Mouse (Mus musculus): ENCODE results near the gene Lrrc39.

Lrrc39 gene

DNA sequence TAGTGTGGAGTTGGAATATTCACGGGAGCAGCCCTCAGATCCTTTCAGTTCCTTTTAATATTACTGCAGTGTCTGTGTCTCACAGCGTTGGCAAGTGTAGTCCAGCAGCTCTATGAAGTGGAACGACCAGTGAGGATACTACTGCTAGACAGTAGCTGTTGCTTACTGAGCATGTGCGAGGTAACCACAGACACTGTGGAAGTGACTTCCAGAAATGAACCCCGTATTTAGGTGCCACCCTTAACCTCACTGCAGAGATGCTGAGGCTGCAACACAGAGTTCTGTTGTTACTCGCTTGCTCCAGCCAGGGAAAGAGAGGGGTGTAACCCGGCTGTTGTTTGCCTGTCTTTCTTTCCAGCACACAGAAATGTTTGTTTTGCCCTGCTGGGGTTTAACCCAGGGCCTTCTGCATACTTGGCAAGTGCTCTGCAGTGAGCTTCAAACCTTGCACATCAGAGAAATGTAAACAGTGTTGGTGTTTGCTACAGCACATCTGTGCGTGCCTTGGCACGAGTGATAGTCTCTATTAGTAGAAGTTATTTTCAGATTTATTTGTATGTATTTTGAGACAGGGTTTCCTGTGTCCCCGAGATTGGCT lies 51.6 kb downstream of the Lrrc39 start, which contains the start of gene Trmt13:
Gene Trmt13 (minus strand): TSS at position 293 of the 598 bp plus-strand sequence.
- DNase-seq = peak; percentile 22 to 50

DNA sequence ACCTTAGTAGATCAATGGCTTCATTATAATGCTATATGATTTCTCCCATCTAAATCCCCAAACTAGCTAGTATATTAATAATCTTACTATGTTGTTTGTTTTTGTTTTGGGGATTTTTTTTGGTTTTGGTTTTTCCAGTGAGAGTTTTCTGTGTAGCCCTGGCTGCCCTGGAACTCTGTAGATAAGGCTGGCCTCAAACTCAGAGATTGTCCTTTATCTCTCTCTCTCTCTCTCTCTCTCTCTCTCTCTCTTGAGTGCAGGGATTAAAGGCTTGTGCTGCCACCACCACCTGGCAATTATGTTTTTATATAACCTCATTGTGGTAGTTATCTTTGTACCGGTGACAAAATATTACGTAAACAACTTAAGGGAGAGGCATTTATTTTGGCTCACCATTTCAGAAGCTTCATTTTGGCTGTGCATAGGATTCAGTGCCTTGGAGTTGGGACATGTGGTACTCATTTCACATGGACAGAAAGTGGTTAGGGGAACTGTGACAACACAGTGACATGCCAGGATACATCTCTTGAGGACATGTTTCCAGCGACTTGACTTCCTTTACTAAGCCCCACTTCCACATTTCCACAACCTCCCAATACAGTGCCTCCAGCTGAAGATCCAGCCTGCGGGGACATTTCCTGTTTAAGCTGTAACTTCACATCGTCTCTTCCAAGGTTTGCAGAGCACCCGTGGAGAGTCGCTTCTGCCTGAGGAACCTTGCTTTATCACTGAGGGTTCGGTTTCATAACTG lies 52.7 kb downstream of the Lrrc39 start:
- DNase-seq = no peak

DNA sequence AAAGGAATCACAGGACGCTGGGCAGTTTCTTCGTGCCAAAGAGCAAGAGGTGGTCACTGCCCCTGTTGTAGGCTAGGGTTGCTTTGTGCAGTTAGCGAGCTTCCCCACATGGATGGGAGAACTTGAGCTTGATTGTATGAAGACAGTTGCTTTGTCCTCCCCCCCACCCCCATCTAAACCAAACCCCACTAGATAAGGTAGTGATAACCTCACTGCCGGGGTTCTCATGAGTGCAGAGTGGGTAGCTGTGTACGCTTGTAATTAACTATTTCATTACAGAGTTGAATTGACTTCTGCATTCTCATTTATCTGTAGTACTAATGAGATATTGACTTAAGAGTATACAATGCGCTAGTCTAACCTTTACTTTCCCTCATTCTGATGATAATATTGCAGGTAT lies 56.1 kb downstream of the Lrrc39 start:
- DNase-seq = no peak

DNA sequence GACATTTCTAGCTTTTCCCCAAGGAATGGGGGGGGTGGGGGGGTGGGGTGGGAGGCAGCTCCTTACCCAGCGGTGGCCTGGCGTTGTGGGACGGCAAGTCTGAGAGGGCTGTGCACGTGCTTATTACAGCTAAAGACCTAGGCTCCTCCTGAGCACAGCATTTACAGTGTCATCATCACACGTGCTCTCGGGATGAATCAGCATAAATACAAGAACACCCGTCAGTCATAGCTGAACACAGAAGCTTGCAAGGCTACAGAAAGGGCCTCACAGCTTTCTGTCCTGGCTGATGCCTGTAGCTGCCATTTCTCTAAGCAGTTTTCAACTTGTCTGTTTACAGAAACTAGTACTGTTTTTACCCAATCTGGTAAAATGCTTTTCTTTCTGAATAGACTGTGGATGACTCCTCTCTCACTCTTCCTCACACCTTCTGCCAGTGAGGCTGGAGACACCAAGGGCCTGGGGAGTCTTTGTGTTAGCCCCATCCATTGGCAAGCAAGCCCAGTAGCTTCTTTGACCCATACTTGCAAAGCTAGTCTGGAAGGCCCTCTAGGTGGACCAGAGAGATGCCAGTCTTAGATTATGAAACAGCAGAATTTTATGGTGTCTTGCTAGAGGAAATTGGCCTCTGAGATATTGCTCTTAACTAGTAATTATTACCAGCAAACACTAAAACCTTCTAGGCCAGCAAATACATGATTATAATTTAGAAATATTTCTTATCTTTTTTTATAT lies 58.0 kb downstream of the Lrrc39 start:
- no peak for DNase-seq

DNA sequence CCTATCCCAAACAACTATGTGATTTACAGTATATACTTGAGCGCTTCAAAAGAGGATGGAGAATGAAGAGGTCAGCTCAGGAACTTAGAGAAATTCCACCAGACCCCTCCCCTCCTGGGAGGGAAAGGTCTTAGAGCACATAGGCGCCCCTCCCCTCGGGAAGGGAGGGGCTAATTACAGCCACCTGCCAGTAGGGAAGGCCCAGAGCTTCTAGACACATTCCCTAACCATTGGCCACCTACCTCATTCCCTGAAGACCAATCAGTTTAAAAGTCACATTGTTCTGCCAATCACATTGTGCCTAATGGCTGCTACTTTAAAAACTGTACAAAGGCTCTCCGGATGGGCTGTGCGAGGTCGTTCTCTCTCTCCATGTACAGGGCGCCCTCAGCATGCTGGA lies 59.9 kb downstream of the Lrrc39 start:
- DNase-seq = no peak

DNA sequence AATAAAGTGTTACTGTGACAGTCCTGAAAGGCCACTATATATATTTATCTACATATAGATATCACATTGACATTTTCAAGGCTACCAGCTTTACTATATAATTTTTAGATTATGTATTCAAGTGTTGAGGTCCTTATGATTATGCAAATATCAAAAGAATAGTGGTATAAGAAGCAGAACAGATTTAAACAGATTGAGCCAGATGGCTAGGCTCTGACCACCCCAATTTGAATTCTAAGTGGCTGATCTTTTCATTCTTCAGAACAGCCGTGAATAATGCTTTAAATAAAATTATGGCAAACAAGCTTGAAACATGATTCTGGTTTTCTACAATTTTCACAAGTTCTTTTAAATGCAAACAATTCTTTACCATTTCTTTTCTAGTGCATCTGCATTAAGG lies 68.7 kb downstream of the Lrrc39 start:
- no peak for DNase-seq
